Mouse (Mus musculus): ENCODE results near the gene Cacna2d2.

GRCm38 (mm10) chr9:107384396-107384795 is 15.0 kb upstream of the Cacna2d2 start:
- no peak for TF ChIP-seq POLR2A (IDR thresholded peaks at IDR 0.05; ENCODE audit: insufficient read depth, low read depth, low read length)
- no peak for TF ChIP-seq CTCF (IDR thresholded peaks at IDR 0.05)
- no peak for TF ChIP-seq EP300 (IDR thresholded peaks at IDR 0.05; ENCODE audit: insufficient read depth, low read depth, low read length)

Data from heart, adult 2 months (tissue).